Mouse (Mus musculus) embryonic fibroblast, embryonic 13.5 days (primary cell): ENCODE data around the gene Dagla.

ENCODE experiments used
- CTCF ChIP-seq: IDR thresholded peaks from 2 replicates; pipeline ENCODE4 v1.5.1; 2011; ENCODE audit warnings: mild to moderate bottlenecking, control low read depth, low read length, moderate library complexity, borderline replicate concordance; ENCODE audit not compliant: insufficient read depth
- POLR2A ChIP-seq: IDR thresholded peaks from 2 replicates; pipeline ENCODE4 v1.6.1; 2011; ENCODE audit warnings: low read depth, mild to moderate bottlenecking, control low read depth, low read length, moderate library complexity

- TF ChIP-seq POLR2A (no peak), CTCF (no peak)
These were observed 21.9 kb upstream of the Dagla start for GRCm38 (mm10) chr19:10326609-10327008.
